Mouse (Mus musculus) liver, adult 2 months (tissue): ENCODE measurements around the gene Arfip1.

Experiments used
- CTCF ChIP-seq: fragments of 200-500 bp; IDR thresholded peaks from 2 replicates; pipeline ENCODE4 v1.5.1; 2011; ENCODE audit warnings: low read depth, low read length, control low read depth
- POLR2A ChIP-seq: fragments of 200-500 bp; IDR thresholded peaks from 2 replicates; pipeline ENCODE4 v1.6.1; 2011; ENCODE audit warnings: low read length, control low read depth; ENCODE audit not compliant: insufficient read depth; ENCODE audit errors: extremely low read depth

GRCm38 (mm10) chr3:84450651-84451050 lies 131.8 kb downstream of the Arfip1 start:
- TF ChIP-seq CTCF (no peak), POLR2A (no peak)
